Mouse (Mus musculus) heart, embryonic 13.5 days (tissue): Measurements from ENCODE around the gene Hs6st1. TPM values are rescaled to one million over a fixed set of nuclear protein-coding genes. Genes with fewer than 3 reads are reported as not detected.

ENCODE experiments used
- ATAC-seq: fragments of 200-750 bp; cut with Nextera tagmentation; 2 replicates; pipeline ENCODE4 v1.8.0; 2017; ENCODE audit warnings: moderate TSS enrichment; ENCODE audit not compliant: insufficient number of reproducible peaks, low FRiP score, low TSS enrichment; ENCODE audit errors: extremely low read depth
- H3K27ac ChIP-seq: fragments of 300-500 bp; sonication (generic); replicated peaks from 2 replicates; pipeline ENCODE4 v1.5.1; 2015; ENCODE audit warnings: moderate library complexity, mild to moderate bottlenecking, inconsistent platforms
- H3K27me3 ChIP-seq: fragments of 300-500 bp; sonication (generic); replicated peaks from 2 replicates; pipeline ENCODE4 v1.6.1; 2015; ENCODE audit warnings: mild to moderate bottlenecking, inconsistent platforms
- H3K36me3 ChIP-seq: fragments of 300-500 bp; sonication (generic); 2 replicates; pipeline ENCODE4 v1.6.1; 2015; ENCODE audit warnings: mild to moderate bottlenecking, inconsistent platforms
- H3K4me1 ChIP-seq: fragments of 300-500 bp; sonication (generic); 2 replicates; pipeline ENCODE4 v1.6.1; 2015; ENCODE audit warnings: inconsistent platforms
- H3K4me2 ChIP-seq: fragments of 300-500 bp; sonication (generic); 2 replicates; pipeline ENCODE4 v1.6.1; 2015; ENCODE audit warnings: inconsistent platforms, mild to moderate bottlenecking, moderate library complexity
- H3K4me3 ChIP-seq: fragments of 300-500 bp; sonication (generic); 2 replicates; pipeline ENCODE4 v1.5.1; 2015; ENCODE audit warnings: moderate library complexity, mild to moderate bottlenecking, inconsistent platforms
- H3K9ac ChIP-seq: fragments of 300-500 bp; sonication (generic); 2 replicates; pipeline ENCODE4 v1.6.1; 2015; ENCODE audit warnings: inconsistent platforms, mild to moderate bottlenecking, moderate library complexity
- H3K9me3 ChIP-seq: fragments of 300-500 bp; sonication (generic); 2 replicates; pipeline ENCODE4 v1.6.1; 2016; ENCODE audit warnings: inconsistent platforms
- WGBS: fragments of 180-500 bp; shearing (Covaris S2); methylation state at CpG from one replicate; pipeline ENCODE4 v1.1.7; 2015; ENCODE audit warnings: mixed read lengths; 5-methylcytosine and 5-hydroxymethylcytosine counted together
- polyA plus RNA-seq: library from polyadenylated mRNA; unstranded; fragments of >200 nt; fragmentation: Nextera tagmentation; extraction: Ambion mirVana; gene quantifications from 2 replicates; pipeline ENCODE4 v1.2.1, GENCODE M21; 2015

Gene Hs6st1
- polyA plus RNA-seq, 1 experiment from 2014 or later = 4.2 TPM

- H3K9ac ChIP-seq = peak overlapping the region; percentile 60; the same call in 1 of the 2 replicates
- H3K4me3 ChIP-seq = no peak overlapping the region
- ATAC-seq = no peak
- WGBS = 33% methylated on average over 1 of the region's 1 CpGs
- peaks cover 44% of the 10 kb centered on the region for H3K36me3 ChIP-seq
- H3K4me1 ChIP-seq = peaks cover 54% of the 10 kb centered on the region
- H3K27me3 ChIP-seq = no peaks in the 10 kb centered on the region
- H3K4me2 ChIP-seq = no peak overlapping the region
- peak overlapping the region; percentile 68 for H3K27ac ChIP-seq
- no peaks in the 10 kb centered on the region for H3K9me3 ChIP-seq
Measured at GRCm38 (mm10) chr1:36089481-36089880, 21.3 kb downstream of the Hs6st1 start.

GRCm38 (mm10) chr1:36090011-36090721 is 22.0 kb downstream of the Hs6st1 start:
- Histone ChIP-seq H3K27ac (peak overlapping the region; percentile 68), H3K4me3 (no peak overlapping the region), H3K4me1 (peaks cover 59% of the 10 kb centered on the region), H3K36me3 (peaks cover 42% of the 10 kb centered on the region), H3K27me3 (no peaks in the 10 kb centered on the region), H3K4me2 (peak overlapping the region; percentile 13; the same call in 1 of the 2 replicates), H3K9ac (peak overlapping the region; percentile 50; the same call in 1 of the 2 replicates), H3K9me3 (no peaks in the 10 kb centered on the region)
- WGBS = 30% methylated on average over 6 of the region's 6 CpGs
- peak; percentile 26; the same call in 1 of the 2 replicates for ATAC-seq

GRCm38 (mm10) chr1:36090722-36091110 is 22.5 kb downstream of the Hs6st1 start:
- 77% methylated on average over 4 of the region's 4 CpGs for WGBS
- H3K9me3 ChIP-seq = no peaks in the 10 kb centered on the region
- no peak for ATAC-seq
- H3K4me3 ChIP-seq = no peak overlapping the region
- no peaks in the 10 kb centered on the region for H3K27me3 ChIP-seq
- peak overlapping the region; percentile 50; the same call in 1 of the 2 replicates for H3K9ac ChIP-seq
- H3K4me2 ChIP-seq = peak overlapping the region; percentile 13; the same call in 1 of the 2 replicates
- peaks cover 36% of the 10 kb centered on the region for H3K36me3 ChIP-seq
- H3K27ac ChIP-seq = peak overlapping the region; percentile 68
- peaks cover 64% of the 10 kb centered on the region for H3K4me1 ChIP-seq

GRCm38 (mm10) chr1:36091246-36091645 is 23.0 kb downstream of the Hs6st1 start:
- Histone ChIP-seq H3K27me3 (no peaks in the 10 kb centered on the region), H3K9ac (no peak overlapping the region), H3K9me3 (no peaks in the 10 kb centered on the region), H3K4me2 (no peak overlapping the region), H3K36me3 (peaks cover 31% of the 10 kb centered on the region), H3K4me1 (peaks cover 70% of the 10 kb centered on the region), H3K4me3 (no peak overlapping the region), H3K27ac (no peak overlapping the region)
- WGBS = 54% methylated on average over 6 of the region's 6 CpGs
- ATAC-seq = no peak

- Histone ChIP-seq H3K4me2 (no peak overlapping the region), H3K9ac (no peak overlapping the region), H3K4me3 (no peak overlapping the region), H3K36me3 (peaks cover 24% of the 10 kb centered on the region), H3K4me1 (peaks cover 68% of the 10 kb centered on the region), H3K27me3 (no peaks in the 10 kb centered on the region), H3K27ac (no peak overlapping the region), H3K9me3 (no peaks in the 10 kb centered on the region)
- WGBS = 92% methylated on average over 8 of the region's 8 CpGs
- no peak for ATAC-seq
Measured at GRCm38 (mm10) chr1:36093741-36094140, 25.5 kb downstream of the Hs6st1 start.

GRCm38 (mm10) chr1:36095423-36096272 is 27.4 kb downstream of the Hs6st1 start:
- Histone ChIP-seq H3K9ac (no peak overlapping the region), H3K4me1 (peaks cover 54% of the 10 kb centered on the region), H3K4me3 (no peak overlapping the region), H3K36me3 (peaks cover 36% of the 10 kb centered on the region), H3K27me3 (no peaks in the 10 kb centered on the region), H3K27ac (peak overlapping the region; percentile 33), H3K4me2 (no peak overlapping the region), H3K9me3 (no peaks in the 10 kb centered on the region)
- WGBS = 61% methylated on average over 12 of the region's 12 CpGs
- ATAC-seq = peak; percentile 12; the same call in 1 of the 2 replicates

- Histone ChIP-seq H3K4me3 (no peak overlapping the region), H3K27ac (peak overlapping the region; percentile 65), H3K9me3 (no peaks in the 10 kb centered on the region), H3K36me3 (peaks cover 58% of the 10 kb centered on the region), H3K27me3 (no peaks in the 10 kb centered on the region), H3K9ac (0 out of 2 replicates have a peak overlapping the region, but pooled peaks have one; percentile 6), H3K4me1 (peaks cover 36% of the 10 kb centered on the region), H3K4me2 (0 out of 2 replicates have a peak overlapping the region, but pooled peaks have one; percentile 24)
- WGBS = 50% methylated on average over 4 of the region's 4 CpGs
- ATAC-seq = no peak; the same call in 1 of the 2 replicates
Measured at GRCm38 (mm10) chr1:36098432-36098831, 30.2 kb downstream of the Hs6st1 start.

GRCm38 (mm10) chr1:36100371-36100770 is 32.2 kb downstream of the Hs6st1 start:
- Histone ChIP-seq H3K9ac (no peak overlapping the region), H3K4me3 (no peak overlapping the region), H3K27ac (no peak overlapping the region), H3K36me3 (peaks cover 61% of the 10 kb centered on the region), H3K4me2 (no peak overlapping the region), H3K27me3 (no peaks in the 10 kb centered on the region), H3K9me3 (no peaks in the 10 kb centered on the region), H3K4me1 (peaks cover 35% of the 10 kb centered on the region)
- ATAC-seq = no peak
- 72% methylated on average over 3 of the region's 3 CpGs for WGBS

GRCm38 (mm10) chr1:36105917-36106706 is 37.9 kb downstream of the Hs6st1 start:
- WGBS = 85% methylated on average over 11 of the region's 11 CpGs
- H3K4me2 ChIP-seq = no peak overlapping the region
- no peak for ATAC-seq

GRCm38 (mm10) chr1:36109987-36110386 is 41.8 kb downstream of the Hs6st1 start:
- ATAC-seq = no peak
- H3K9me3 ChIP-seq = no peaks in the 10 kb centered on the region
- peaks cover 4% of the 10 kb centered on the region; the same call in 1 of the 2 replicates for H3K4me1 ChIP-seq
- H3K27ac ChIP-seq = no peak overlapping the region
- H3K4me2 ChIP-seq = no peak overlapping the region
- peaks cover 20% of the 10 kb centered on the region for H3K36me3 ChIP-seq
- H3K9ac ChIP-seq = no peak overlapping the region
- no peak overlapping the region for H3K4me3 ChIP-seq
- H3K27me3 ChIP-seq = no peaks in the 10 kb centered on the region
- 80% methylated on average over 4 of the region's 4 CpGs for WGBS

More at GRCm38 (mm10) chr1:36105917-36106706, 37.9 kb downstream of the Hs6st1 start:
- Histone ChIP-seq H3K27me3 (no peaks in the 10 kb centered on the region), H3K9ac (no peak overlapping the region), H3K27ac (no peak overlapping the region), H3K9me3 (no peaks in the 10 kb centered on the region), H3K36me3 (peaks cover 58% of the 10 kb centered on the region), H3K4me1 (peaks cover 6% of the 10 kb centered on the region; the same call in 1 of the 2 replicates), H3K4me3 (no peak overlapping the region)
